In the genomic region with DNA sequence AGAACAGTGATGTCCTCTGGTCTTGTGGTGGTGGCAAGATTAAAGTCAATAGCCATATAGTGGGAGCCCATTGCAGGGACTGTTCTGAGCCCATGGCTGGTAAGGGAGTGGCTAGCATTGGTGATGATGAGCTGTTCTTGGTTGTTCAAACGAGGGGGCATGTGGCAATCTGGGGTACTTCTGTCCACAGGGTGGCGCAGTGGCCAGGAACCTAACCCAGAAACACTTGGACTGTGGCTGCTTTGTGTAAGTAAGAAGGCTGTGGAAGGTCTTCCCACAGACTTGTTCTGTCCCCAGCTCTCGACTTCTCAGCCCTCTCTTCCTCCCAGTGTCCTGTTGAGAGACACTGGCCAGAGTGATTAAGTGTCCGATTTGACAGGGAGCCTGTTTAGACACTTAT, we compare ENCODE assay signal across 9 mouse cellular contexts. TPM values are rescaled to one million over a fixed set of nuclear protein-coding genes. Genes with fewer than 3 reads are reported as not detected.
A peak's percentile ranks its signal among the peaks of the same experiment; 100 is the strongest.
DNase-seq lines count a peak whose midpoint lies in the region; ATAC-seq and TF ChIP-seq lines count a peak whose summit lies in the region.
"Had no signal": no experiment of that assay in that cellular context is flagged by ENCODE, and none has a peak within 500 bp of the region (broad histone marks: within the 10 kb centered on the region; RNA-seq: fewer than 3 reads in every experiment).

No protein-coding gene starts in this region.

- H3K9me3 ChIP-seq in heart, embryonic 13.5 days = no peaks in the 10 kb centered on the region
- H3K9me3 ChIP-seq in midbrain, embryonic 14.5 days (ENCODE audit: control insufficient read depth, low read length) = no peaks in the 10 kb centered on the region
- H3K9me3 ChIP-seq: limb, embryonic 15.5 days had no signal

- no peak for ATAC-seq in heart, embryonic 13.5 days (ENCODE audit: extremely low read depth, insufficient number of reproducible peaks, low FRiP score, low TSS enrichment)
- peak; percentile 53 for ATAC-seq in midbrain, embryonic 14.5 days (ENCODE audit: low FRiP score, low TSS enrichment)

- peaks cover 63% of the 10 kb centered on the region for H3K27me3 ChIP-seq in heart, embryonic 13.5 days (replicated peaks)
- H3K27me3 ChIP-seq in midbrain, embryonic 14.5 days (ENCODE audit: control insufficient read depth, insufficient read depth, low read length) = no peaks in the 10 kb centered on the region

- peaks cover 5% of the 10 kb centered on the region; the same call in 1 of the 2 replicates for H3K4me1 ChIP-seq in heart, embryonic 13.5 days
- peaks cover 9% of the 10 kb centered on the region for H3K4me1 ChIP-seq in midbrain, embryonic 14.5 days (ENCODE audit: control insufficient read depth, insufficient read depth, low read length)

- 25% methylated on average over 4 of the region's 4 CpGs for WGBS in heart, embryonic 13.5 days
- WGBS in midbrain, embryonic 14.5 days = 9% methylated on average over 4 of the region's 4 CpGs

- DNase-seq in heart, adult 8-10 months (ENCODE audit: low spot score) = no peak
- peak; percentile 61 for DNase-seq in ZHBTc4 (ENCODE audit: low read depth, low spot score)
- DNase-seq in embryo, embryonic 10 days (ENCODE audit: low spot score) = peak; percentile 76
- peak; percentile 40 to 60 for DNase-seq in heart, postnatal 14 days
- peak; percentile 45 to 65 for DNase-seq in left cerebral cortex, adult 2 months (ENCODE audit: extremely low spot score in 1 of 2, low spot score in 2 of 2)
- DNase-seq in midbrain, embryonic 14.5 days = peak; percentile 83
- DNase-seq in thymus, postnatal 14 days = peak; percentile 34

- H3K27ac ChIP-seq in heart, embryonic 13.5 days (replicated peaks) = no peak overlapping the region
- H3K27ac ChIP-seq in left cerebral cortex, adult 2 months = no peak overlapping the region
- peak overlapping the region; percentile 20 for H3K27ac ChIP-seq in midbrain, embryonic 14.5 days (replicated peaks; ENCODE audit: low read depth, low read length)
- H3K27ac ChIP-seq: limb, embryonic 15.5 days had no signal

- no peaks in the 10 kb centered on the region for H3K36me3 ChIP-seq in heart, embryonic 13.5 days
- no peaks in the 10 kb centered on the region for H3K36me3 ChIP-seq in midbrain, embryonic 14.5 days (ENCODE audit: control insufficient read depth, insufficient read depth, low read length)
- H3K36me3 ChIP-seq: limb, embryonic 15.5 days had no signal

- H3K4me3 ChIP-seq in heart, embryonic 13.5 days = peak overlapping the region; percentile 27
- H3K4me3 ChIP-seq in left cerebral cortex, adult 2 months = no peak overlapping the region
- H3K4me3 ChIP-seq in midbrain, embryonic 14.5 days (replicated peaks; ENCODE audit: low read depth, low read length) = no peak overlapping the region
- H3K4me3 ChIP-seq: limb, embryonic 15.5 days had no signal

- intact Hi-C loops in heart, postnatal 14 days (cut with DNase I) = loop anchor here (1.0 to 5.0 kb wide), 2 partner anchors 177 to 261 kb away; a partner anchor contains a TSS
- intact Hi-C loops in left cerebral cortex, adult 2 months (cut with DNase I) = loop anchor here (1.0 to 2.0 kb wide), 3 partner anchors 177 to 347 kb away; a partner anchor contains a TSS

- H3K4me2 ChIP-seq in heart, embryonic 13.5 days = peak overlapping the region; percentile 55
- H3K4me2 ChIP-seq in midbrain, embryonic 14.5 days (ENCODE audit: low read length) = peak overlapping the region; percentile 35
- H3K4me2 ChIP-seq: limb, embryonic 15.5 days had no signal

- no peak overlapping the region; the same call in 1 of the 2 replicates for H3K9ac ChIP-seq in heart, embryonic 13.5 days
- no peak overlapping the region; the same call in 1 of the 2 replicates for H3K9ac ChIP-seq in midbrain, embryonic 14.5 days (replicated peaks; ENCODE audit: low read length)
- H3K9ac ChIP-seq: limb, embryonic 15.5 days had no signal

- peak; percentile 68 for TF ChIP-seq CTCF in left cerebral cortex, adult 2 months (IDR thresholded peaks at IDR 0.05)

RNA-seq across cellular contexts. Expression of a gene that starts 9.0 kb away (rescaled TPM):
- polyA plus RNA-seq in heart, embryonic 13.5 days (2015; fragmentation: Nextera tagmentation; extraction: Ambion mirVana) = 2.2 and 2.3 TPM in 2 replicates
- 1 to 10 TPM; 2.1 to 3.4 (median 2.4) TPM for total RNA-seq in heart, adult 8-10 months (2022)
- total RNA-seq in heart, postnatal 14 days (2021) = 1 to 10 TPM; 4.0 to 6.5 TPM
- total RNA-seq in left cerebral cortex, adult 2 months (2021) = 10 to 100 TPM; 18.2 to 27.3 TPM
- polyA plus RNA-seq in midbrain, embryonic 14.5 days (2014; fragmentation: Nextera tagmentation; extraction: Ambion mirVana) = 5.3 and 6.4 TPM in 2 replicates

RNA-seq across cellular contexts. Expression of a gene that starts 56.6 kb away (rescaled TPM):
- polyA plus RNA-seq in heart, embryonic 13.5 days (2015; fragmentation: Nextera tagmentation; extraction: Ambion mirVana) = 47.6 and 58.3 TPM in 2 replicates
- 1 to 10 TPM; 5.5 to 8.6 (median 7.5) TPM for total RNA-seq in heart, adult 8-10 months (2022)
- 1 to 10 TPM; 8.8 to 9.2 TPM for total RNA-seq in heart, postnatal 14 days (2021)
- 10 to 100 TPM; 32.1 to 35.0 TPM for total RNA-seq in left cerebral cortex, adult 2 months (2021)
- 106 and 132 TPM in 2 replicates for polyA plus RNA-seq in midbrain, embryonic 14.5 days (2014; fragmentation: Nextera tagmentation; extraction: Ambion mirVana)
